Mouse (Mus musculus) midbrain, embryonic 15.5 days (tissue): ENCODE data around the gene Meox1. TPM values are rescaled to one million over a fixed set of nuclear protein-coding genes. Genes with fewer than 3 reads are reported as not detected.

ENCODE experiments used
- ATAC-seq: fragments of 200-750 bp; cut with Nextera tagmentation; replicated peaks from 2 replicates; pipeline ENCODE4 v1.8.0; 2017; ENCODE audit warnings: moderate TSS enrichment
- H3K27ac ChIP-seq: fragments of 300-500 bp; sonication (generic); 2 replicates; pipeline ENCODE4 v1.5.1; 2015; ENCODE audit warnings: mild to moderate bottlenecking, inconsistent platforms
- H3K27me3 ChIP-seq: fragments of 300-500 bp; sonication (generic); replicated peaks from 2 replicates; pipeline ENCODE4 v1.6.1; 2015; ENCODE audit warnings: inconsistent platforms
- H3K36me3 ChIP-seq: fragments of 300-500 bp; sonication (generic); replicated peaks from 2 replicates; pipeline ENCODE4 v1.6.1; 2015; ENCODE audit warnings: inconsistent platforms
- H3K4me1 ChIP-seq: fragments of 300-500 bp; sonication (generic); 2 replicates; pipeline ENCODE4 v1.6.1; 2015; ENCODE audit warnings: inconsistent platforms
- H3K4me2 ChIP-seq: fragments of 300-500 bp; sonication (generic); 2 replicates; pipeline ENCODE4 v1.6.1; 2015; ENCODE audit warnings: inconsistent platforms, mild to moderate bottlenecking, moderate library complexity
- H3K4me3 ChIP-seq: fragments of 300-500 bp; sonication (generic); 2 replicates; pipeline ENCODE4 v1.5.1; 2015; ENCODE audit warnings: mild to moderate bottlenecking, inconsistent platforms
- H3K9ac ChIP-seq: fragments of 300-500 bp; sonication (generic); 2 replicates; pipeline ENCODE4 v1.6.1; 2015; ENCODE audit warnings: mild to moderate bottlenecking, inconsistent platforms
- H3K9me3 ChIP-seq: fragments of 300-500 bp; sonication (generic); 2 replicates; pipeline ENCODE4 v1.6.1; 2016; ENCODE audit warnings: inconsistent platforms
- WGBS: fragments of 180-500 bp; shearing (Covaris S2); methylation state at CpG from one replicate; pipeline ENCODE4 v1.1.7; 2015; ENCODE audit warnings: mixed read lengths; 5-methylcytosine and 5-hydroxymethylcytosine counted together
- polyA plus RNA-seq: library from polyadenylated mRNA; unstranded; fragments of >200 nt; fragmentation: Nextera tagmentation; extraction: Ambion mirVana; gene quantifications from 2 replicates; pipeline ENCODE4 v1.2.1, GENCODE M21; 2015

Gene Meox1
- polyA plus RNA-seq = 0.57 and 0.75 TPM in 2 replicates

DNA sequence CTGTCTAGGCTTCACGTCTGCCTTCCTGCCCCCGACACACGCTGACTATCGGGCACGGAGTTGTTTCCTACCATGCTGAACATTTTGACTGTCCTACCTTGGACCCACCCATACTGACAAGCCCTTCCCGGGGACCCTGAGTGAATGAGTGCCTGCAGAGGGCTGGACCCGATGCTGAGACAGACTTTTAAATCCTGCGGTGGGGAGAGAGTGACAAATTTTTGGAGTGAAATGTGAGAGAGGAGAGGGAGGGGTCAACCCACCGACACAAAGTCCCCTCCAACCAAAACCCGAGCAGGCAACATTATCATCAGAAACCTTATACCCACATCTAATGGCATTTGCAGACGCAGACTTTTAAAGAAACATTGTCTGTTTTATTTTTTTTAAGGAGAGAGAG lies at the start of gene Meox1:
Meox1 (minus strand) TSS at position 171 of the 400 bp plus-strand sequence.
- H3K4me1 ChIP-seq = peaks cover 18% of the 10 kb centered on the region
- H3K9me3 ChIP-seq = no peaks in the 10 kb centered on the region
- no peak within 1 kb of the TSS for H3K4me3 ChIP-seq
- ATAC-seq = no peak
- no peaks in the 10 kb centered on the region for H3K36me3 ChIP-seq
- H3K27me3 ChIP-seq = 0 out of 2 replicates have a peak, but pooled peaks cover 6% of the 10 kb centered on the region
- H3K4me2 ChIP-seq = no peak within 1 kb of the TSS
- H3K27ac ChIP-seq = no peak within 1 kb of the TSS
- WGBS = 41% methylated on average over 11 of the region's 11 CpGs
- no peak within 1 kb of the TSS for H3K9ac ChIP-seq

DNA sequence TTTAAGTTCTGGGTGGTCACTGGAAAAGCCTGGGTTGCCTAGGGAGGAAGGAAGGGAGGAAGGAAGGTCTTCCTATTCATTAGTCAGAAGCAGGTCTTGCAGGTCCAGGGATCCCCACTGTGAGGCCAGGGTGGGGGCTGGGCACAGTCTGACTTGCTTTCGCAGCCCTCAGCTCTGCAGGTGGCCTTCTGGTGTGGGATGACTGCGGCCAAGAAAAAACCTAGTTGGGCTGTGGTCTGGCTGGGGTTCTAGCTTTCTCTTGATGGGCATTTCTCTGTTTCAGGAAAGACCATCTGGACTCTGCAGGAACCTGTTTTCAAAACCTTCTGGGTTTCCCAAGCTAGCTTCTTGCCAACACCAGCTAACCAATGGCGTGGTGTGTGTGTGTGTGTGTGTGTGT lies 48.9 kb upstream of the Meox1 start:
- no peak overlapping the region for H3K9ac ChIP-seq
- H3K4me3 ChIP-seq = no peak overlapping the region

DNA sequence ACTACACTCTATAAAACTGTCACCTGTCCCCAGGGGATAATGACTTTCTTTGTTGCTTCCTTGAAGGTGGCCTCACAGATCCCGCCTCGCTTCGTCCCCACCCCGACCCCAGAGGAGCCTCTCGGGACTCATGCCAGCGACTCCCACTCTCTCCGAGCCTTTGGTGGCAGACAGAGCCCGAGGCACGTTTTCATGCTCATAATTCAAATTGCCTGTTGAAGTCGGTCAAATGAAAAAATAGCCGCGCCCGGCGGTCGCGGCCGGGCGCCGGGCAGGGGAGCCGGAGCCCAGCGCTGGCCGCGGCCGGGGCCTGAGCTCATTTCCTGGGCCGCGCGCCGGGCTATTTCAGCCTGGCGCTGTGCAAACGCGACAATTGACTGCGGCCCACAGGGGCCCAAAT lies 42.9 kb upstream of the Meox1 start:
- WGBS = under 1% methylated on average over 29 of the region's 32 CpGs
- Histone ChIP-seq H3K4me3 (peak overlapping the region; percentile 41), H3K9ac (peak overlapping the region; percentile 56), H3K9me3 (no peaks in the 10 kb centered on the region), H3K27me3 (peaks cover 12% of the 10 kb centered on the region), H3K27ac (peak overlapping the region; percentile 67), H3K4me2 (peak overlapping the region; percentile 81), H3K4me1 (peaks cover 12% of the 10 kb centered on the region), H3K36me3 (no peaks in the 10 kb centered on the region)
- ATAC-seq = no peak

More for the DNA sequence above, 48.9 kb upstream of the Meox1 start:
- no peaks in the 10 kb centered on the region for H3K4me1 ChIP-seq
- no peak for ATAC-seq
- no peaks in the 10 kb centered on the region for H3K36me3 ChIP-seq
- peaks cover 3% of the 10 kb centered on the region for H3K27me3 ChIP-seq
- 35% methylated on average over 3 of the region's 3 CpGs for WGBS
- no peak overlapping the region for H3K4me2 ChIP-seq
- H3K27ac ChIP-seq = no peak overlapping the region
- H3K9me3 ChIP-seq = no peaks in the 10 kb centered on the region

DNA sequence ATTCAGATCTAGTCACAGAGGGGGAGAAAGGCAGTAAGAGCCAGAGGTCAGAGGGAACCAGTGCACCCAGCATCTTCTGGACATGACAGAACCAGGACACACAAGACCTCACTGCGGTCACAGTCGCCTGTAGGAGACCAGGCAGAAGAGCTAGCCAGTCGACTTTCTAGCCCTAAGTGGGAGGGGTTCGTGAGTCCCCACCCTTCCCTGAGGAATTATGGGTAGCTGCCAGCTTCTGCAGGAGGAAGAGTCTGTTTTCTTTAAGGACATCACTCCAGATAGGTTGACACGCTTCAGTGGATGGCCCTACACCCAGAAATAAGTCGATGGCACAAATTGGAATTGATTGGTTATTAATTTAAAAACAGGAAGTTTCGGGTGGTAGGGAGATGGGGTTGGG lies 42.2 kb upstream of the Meox1 start:
- Histone ChIP-seq H3K9ac (no peak overlapping the region), H3K4me2 (peak overlapping the region; percentile 81; the same call in 1 of the 2 replicates), H3K36me3 (no peaks in the 10 kb centered on the region), H3K27me3 (peaks cover 12% of the 10 kb centered on the region), H3K9me3 (no peaks in the 10 kb centered on the region), H3K4me1 (peaks cover 12% of the 10 kb centered on the region), H3K27ac (no peak overlapping the region), H3K4me3 (no peak overlapping the region)
- 39% methylated on average over 7 of the region's 7 CpGs for WGBS
- no peak for ATAC-seq

DNA sequence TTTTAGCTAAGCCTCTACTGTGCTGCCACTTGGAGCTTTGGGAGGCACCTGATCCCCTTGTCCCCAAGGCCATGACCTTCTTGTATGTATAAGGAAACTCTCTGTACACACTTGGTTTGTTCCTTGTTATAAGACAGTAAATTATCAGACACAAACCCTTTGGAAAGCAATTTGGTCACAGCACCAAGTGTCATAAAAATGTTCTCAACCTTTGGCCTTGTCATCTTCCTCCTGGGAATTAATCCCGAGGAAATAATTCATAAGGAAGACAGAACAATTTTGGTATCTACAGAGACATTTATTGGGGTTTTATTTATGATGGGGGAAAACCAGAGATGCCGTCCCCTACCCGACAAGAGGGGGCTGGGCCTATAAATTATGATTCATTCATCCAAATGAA lies 41.6 kb upstream of the Meox1 start:
- Histone ChIP-seq H3K9me3 (no peaks in the 10 kb centered on the region), H3K4me1 (peaks cover 12% of the 10 kb centered on the region), H3K27ac (no peak overlapping the region), H3K36me3 (no peaks in the 10 kb centered on the region), H3K27me3 (peaks cover 12% of the 10 kb centered on the region), H3K4me2 (no peak overlapping the region), H3K4me3 (no peak overlapping the region), H3K9ac (no peak overlapping the region)
- no peak for ATAC-seq
- WGBS = 93% methylated on average over 3 of the region's 3 CpGs

DNA sequence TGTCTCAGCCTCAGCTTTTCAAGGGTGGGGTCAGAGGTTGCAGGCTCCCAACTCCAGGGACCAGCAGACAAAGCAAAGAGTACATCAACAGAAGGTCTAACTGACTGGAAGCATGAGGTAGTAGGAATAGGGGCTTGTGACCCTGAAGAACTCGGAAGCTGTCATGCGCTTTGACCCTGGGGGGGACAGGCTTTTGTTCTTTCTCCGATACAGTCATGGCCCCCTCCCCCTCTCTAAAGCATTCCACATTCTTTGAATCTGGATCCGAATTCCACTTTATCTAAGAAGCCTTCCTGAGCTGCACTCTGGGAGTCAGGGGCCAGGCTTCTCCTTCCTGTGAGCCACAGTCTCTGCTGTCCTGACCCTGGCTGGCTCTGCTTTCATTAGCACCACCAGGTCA lies 37.8 kb upstream of the Meox1 start:
- no peaks in the 10 kb centered on the region for H3K36me3 ChIP-seq
- no peak for ATAC-seq
- no peak overlapping the region for H3K27ac ChIP-seq
- H3K9ac ChIP-seq = no peak overlapping the region
- no peaks in the 10 kb centered on the region for H3K9me3 ChIP-seq
- H3K4me3 ChIP-seq = no peak overlapping the region
- H3K4me1 ChIP-seq = peaks cover 2% of the 10 kb centered on the region
- no peak overlapping the region for H3K4me2 ChIP-seq
- H3K27me3 ChIP-seq = peaks cover 6% of the 10 kb centered on the region; the same call in 1 of the 2 replicates
- 54% methylated on average over 4 of the region's 4 CpGs for WGBS

DNA sequence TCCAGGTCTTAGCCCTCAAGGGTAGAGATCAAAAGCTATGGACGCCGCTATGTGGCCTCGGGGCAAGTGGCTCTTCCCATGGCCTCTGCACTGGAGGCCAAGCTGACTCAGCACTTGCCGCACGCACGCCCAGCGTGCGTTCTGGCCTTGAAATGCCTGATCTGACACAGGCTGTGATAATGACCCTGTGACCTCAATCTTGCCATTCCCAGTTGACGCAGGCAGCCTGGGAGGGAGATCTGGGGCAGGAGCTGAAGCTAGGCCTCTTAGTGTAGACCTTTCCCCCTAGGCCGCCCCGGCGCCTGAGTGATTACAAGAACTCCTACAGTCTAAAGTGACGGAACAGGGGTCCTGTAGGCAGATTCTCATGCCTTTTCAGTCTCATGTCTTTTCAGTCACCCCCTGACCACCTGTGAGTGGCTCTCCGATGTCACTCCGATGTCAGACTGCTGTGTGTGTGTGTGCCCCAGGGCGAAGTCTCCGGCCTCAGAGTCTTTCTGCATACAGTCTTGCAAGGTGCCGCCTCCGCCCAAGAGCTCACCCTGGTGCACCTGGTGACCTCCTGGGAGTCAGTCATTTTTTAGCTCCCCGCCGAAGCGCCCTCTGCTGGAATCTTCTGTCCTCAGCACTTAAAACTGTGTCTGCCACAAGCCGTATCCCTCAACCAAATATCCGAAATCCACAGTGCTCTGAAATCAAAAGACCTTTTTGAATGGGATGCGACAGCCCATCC lies 34.0 kb upstream of the Meox1 start:
- H3K9me3 ChIP-seq = no peaks in the 10 kb centered on the region
- no peak for ATAC-seq
- no peak overlapping the region for H3K27ac ChIP-seq
- no peaks in the 10 kb centered on the region for H3K27me3 ChIP-seq
- no peak overlapping the region for H3K9ac ChIP-seq
- no peaks in the 10 kb centered on the region for H3K4me1 ChIP-seq
- H3K4me3 ChIP-seq = no peak overlapping the region
- no peaks in the 10 kb centered on the region for H3K36me3 ChIP-seq
- H3K4me2 ChIP-seq = no peak overlapping the region
- WGBS = 39% methylated on average over 25 of the region's 25 CpGs

DNA sequence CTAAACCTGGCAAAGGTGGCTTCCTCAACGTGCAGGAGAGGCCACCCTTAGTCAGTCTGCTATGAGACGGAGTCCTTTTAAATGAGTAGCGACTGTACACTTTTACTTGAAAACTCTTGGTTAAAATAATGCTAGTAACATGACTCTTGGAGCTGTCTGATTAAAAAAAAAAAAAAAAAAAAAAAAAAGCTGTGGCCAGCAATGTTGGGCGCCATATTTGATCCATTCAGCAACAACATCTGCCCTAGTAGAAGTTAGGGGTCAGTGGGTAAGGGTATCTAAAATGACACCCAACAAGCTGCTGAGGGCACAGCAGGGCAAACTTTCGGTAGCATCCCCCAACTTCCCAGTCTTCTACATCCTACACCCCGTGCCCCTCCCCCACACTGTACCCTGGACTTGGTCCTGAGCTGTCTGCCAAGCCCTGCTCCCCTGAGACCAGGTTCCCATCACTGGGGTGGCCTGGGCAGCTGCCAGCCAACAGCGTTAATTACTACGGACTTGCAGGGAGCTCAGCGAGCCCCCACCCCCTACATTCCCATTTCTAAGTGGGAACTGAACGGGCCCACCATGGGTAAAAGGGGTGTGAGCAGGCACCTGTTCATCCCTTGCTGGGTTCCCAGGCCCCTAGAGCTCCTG lies 32.9 kb upstream of the Meox1 start:
- no peak overlapping the region for H3K9ac ChIP-seq
- no peak for ATAC-seq
- no peak overlapping the region for H3K27ac ChIP-seq
- H3K36me3 ChIP-seq = no peaks in the 10 kb centered on the region
- WGBS = 89% methylated on average over 10 of the region's 10 CpGs
- H3K4me2 ChIP-seq = no peak overlapping the region
- H3K27me3 ChIP-seq = no peaks in the 10 kb centered on the region
- no peaks in the 10 kb centered on the region for H3K4me1 ChIP-seq
- H3K4me3 ChIP-seq = no peak overlapping the region
- H3K9me3 ChIP-seq = no peaks in the 10 kb centered on the region

DNA sequence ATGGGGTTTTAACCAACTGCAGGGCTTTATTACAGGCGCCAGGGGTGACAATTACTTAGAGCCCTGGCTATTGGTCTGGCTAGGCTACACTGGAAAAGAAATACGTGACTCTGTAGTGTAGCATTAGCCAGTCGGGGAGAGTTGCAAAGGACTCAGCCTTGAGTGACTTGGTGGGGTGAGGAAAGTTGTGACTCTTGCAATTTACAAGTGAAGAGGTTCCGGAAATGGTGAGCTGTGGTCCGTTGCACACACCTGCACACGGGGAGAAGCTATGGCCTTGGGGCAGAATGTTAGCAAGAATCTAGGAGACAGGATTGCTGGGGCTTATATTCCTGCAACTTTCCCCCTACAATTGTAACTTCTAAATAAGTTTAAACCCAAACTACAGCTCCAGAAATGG lies 31.5 kb upstream of the Meox1 start:
- WGBS = 67% methylated on average over 6 of the region's 6 CpGs

DNA sequence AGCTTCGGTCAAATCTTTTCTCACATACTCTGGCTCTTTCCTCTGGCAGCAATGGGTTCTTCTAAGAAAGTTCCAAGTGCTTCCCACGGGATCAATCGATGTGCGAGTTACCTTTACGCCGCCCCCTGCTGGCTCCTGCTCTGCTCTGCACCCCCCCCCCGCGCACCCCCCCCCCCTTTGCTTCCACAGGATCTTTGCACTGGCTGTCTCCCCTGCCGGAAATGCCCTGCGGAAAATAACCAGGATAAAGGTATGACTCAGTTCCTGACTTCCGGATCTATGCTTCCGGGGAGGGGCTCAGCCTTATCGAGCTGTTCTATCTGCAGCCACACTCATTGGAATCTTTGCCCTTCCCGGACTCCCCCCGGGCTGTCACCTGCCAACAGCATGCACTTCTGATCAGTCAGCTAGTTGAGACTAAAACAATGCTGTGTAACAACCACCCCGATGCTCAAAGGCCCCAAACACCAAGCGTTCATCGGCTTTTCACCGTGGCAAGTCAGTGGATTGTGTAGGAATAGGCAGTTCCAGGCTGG lies 30.3 kb upstream of the Meox1 start:
- H3K4me3 ChIP-seq = no peak overlapping the region
- H3K4me2 ChIP-seq = no peak overlapping the region
- no peak for ATAC-seq
- H3K36me3 ChIP-seq = no peaks in the 10 kb centered on the region
- 78% methylated on average over 18 of the region's 19 CpGs for WGBS
- no peaks in the 10 kb centered on the region for H3K4me1 ChIP-seq
- no peak overlapping the region for H3K9ac ChIP-seq
- H3K27me3 ChIP-seq = no peaks in the 10 kb centered on the region
- H3K27ac ChIP-seq = no peak overlapping the region
- H3K9me3 ChIP-seq = no peaks in the 10 kb centered on the region

More for the DNA sequence above, 31.5 kb upstream of the Meox1 start:
- no peak for ATAC-seq
- Histone ChIP-seq H3K36me3 (no peaks in the 10 kb centered on the region), H3K4me2 (no peak overlapping the region), H3K27ac (no peak overlapping the region), H3K9me3 (no peaks in the 10 kb centered on the region), H3K4me3 (no peak overlapping the region), H3K4me1 (no peaks in the 10 kb centered on the region), H3K9ac (no peak overlapping the region), H3K27me3 (no peaks in the 10 kb centered on the region)

DNA sequence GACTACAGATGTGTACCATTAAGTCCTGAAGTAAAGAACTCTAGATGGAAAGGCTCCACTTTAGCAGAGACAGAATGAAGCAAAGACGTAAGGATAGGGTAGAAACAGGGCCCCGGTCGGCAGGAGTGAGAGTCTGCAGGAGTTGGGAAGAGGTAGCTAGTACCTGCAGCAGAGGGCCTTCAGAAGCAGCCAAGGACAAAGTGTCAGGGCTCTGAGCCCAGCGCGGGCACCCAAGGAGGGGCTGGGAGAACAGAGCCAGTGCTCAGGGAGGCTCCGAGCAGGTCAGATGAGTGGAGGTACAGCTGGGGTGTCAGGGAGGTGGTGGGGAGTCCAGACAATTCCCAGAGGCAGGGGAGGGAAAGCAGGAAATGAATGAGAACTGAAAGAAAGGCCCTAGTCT lies 29.8 kb upstream of the Meox1 start:
- H3K27ac ChIP-seq = no peak overlapping the region
- H3K9me3 ChIP-seq = no peaks in the 10 kb centered on the region
- H3K4me3 ChIP-seq = no peak overlapping the region
- H3K4me2 ChIP-seq = no peak overlapping the region
- 89% methylated on average over 6 of the region's 6 CpGs for WGBS
- no peaks in the 10 kb centered on the region for H3K4me1 ChIP-seq
- no peak for ATAC-seq
- no peaks in the 10 kb centered on the region; the same call in 1 of the 2 replicates for H3K27me3 ChIP-seq
- no peaks in the 10 kb centered on the region for H3K36me3 ChIP-seq
- no peak overlapping the region for H3K9ac ChIP-seq

DNA sequence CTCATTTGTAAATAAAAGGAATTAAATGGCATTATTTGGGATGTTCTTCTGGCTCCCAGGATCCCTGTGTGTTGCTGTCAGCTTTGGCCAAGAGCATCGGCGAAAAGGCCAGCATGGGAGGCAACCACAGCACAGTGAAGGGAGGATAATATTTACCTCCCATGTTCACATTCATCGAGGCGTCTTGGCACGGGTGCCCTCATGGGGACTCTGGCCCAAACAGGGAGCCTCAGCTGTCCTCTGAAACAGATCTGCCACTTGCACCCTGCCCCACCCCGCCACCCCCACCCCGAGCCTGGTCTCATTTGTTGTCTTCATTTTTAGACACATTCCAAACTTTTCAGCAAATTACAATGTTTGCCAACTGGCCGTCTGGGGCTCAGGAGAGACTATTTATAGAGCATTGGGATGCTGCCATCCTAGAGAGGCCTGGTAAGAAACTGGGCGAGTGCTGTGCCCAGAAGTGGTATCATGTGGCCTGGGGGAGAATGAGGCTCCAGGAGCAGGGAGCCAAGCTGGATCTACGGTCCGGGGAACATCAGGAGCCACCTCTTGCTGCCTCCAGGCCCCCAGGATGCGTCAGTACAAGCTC lies 27.3 kb upstream of the Meox1 start:
- peaks cover 16% of the 10 kb centered on the region for H3K27me3 ChIP-seq
- no peak overlapping the region for H3K4me2 ChIP-seq
- ATAC-seq = no peak
- 82% methylated on average over 12 of the region's 12 CpGs for WGBS
- H3K36me3 ChIP-seq = no peaks in the 10 kb centered on the region
- no peak overlapping the region for H3K27ac ChIP-seq
- no peak overlapping the region for H3K9ac ChIP-seq
- H3K4me3 ChIP-seq = no peak overlapping the region
- H3K9me3 ChIP-seq = no peaks in the 10 kb centered on the region
- H3K4me1 ChIP-seq = no peaks in the 10 kb centered on the region
